Mouse (Mus musculus): ENCODE data around the gene Cldn16.

The Cldn16 gene

GRCm38 (mm10) chr16:26525832-26526231 lies 62.9 kb downstream of the Cldn16 start:
- Histone ChIP-seq H3K4me3 (replicated peaks; ENCODE audit: low read length) (no peak overlapping the region), H3K4me1 (replicated peaks; ENCODE audit: low read depth, low read length) (no peaks in the 10 kb centered on the region), H3K27me3 (ENCODE audit: insufficient read depth, low read length) (no peaks in the 10 kb centered on the region), H3K9me3 (ENCODE audit: low read length) (no peaks in the 10 kb centered on the region), H3K36me3 (ENCODE audit: insufficient read depth, low read length) (no peaks in the 10 kb centered on the region)
- TF ChIP-seq CTCF (conservative IDR thresholded peaks at IDR 0.05; ENCODE audit: low read length): no peak
- TF ChIP-seq POU5F1 (IDR thresholded peaks at IDR 0.05; ENCODE audit: borderline replicate concordance, low read length): no peak
- no peak for TF ChIP-seq NANOG (IDR thresholded peaks at IDR 0.05; ENCODE audit: borderline replicate concordance, low read length)

GRCm38 (mm10) chr16:26526669-26527068 lies 63.7 kb downstream of the Cldn16 start, which contains the start of gene Tmem207:
Gene Tmem207 (minus strand): TSS chr16:26526769.
- no peak for TF ChIP-seq CTCF (conservative IDR thresholded peaks at IDR 0.05; ENCODE audit: low read length)
- TF ChIP-seq POU5F1 (IDR thresholded peaks at IDR 0.05; ENCODE audit: borderline replicate concordance, low read length): no peak
- TF ChIP-seq NANOG (IDR thresholded peaks at IDR 0.05; ENCODE audit: borderline replicate concordance, low read length): no peak
- Histone ChIP-seq H3K4me3 (replicated peaks; ENCODE audit: low read length) (no peak within 1 kb of the TSS), H3K27me3 (ENCODE audit: insufficient read depth, low read length) (no peaks in the 10 kb centered on the region), H3K9me3 (ENCODE audit: low read length) (no peaks in the 10 kb centered on the region), H3K36me3 (ENCODE audit: insufficient read depth, low read length) (no peaks in the 10 kb centered on the region), H3K4me1 (replicated peaks; ENCODE audit: low read depth, low read length) (no peaks in the 10 kb centered on the region)

- Histone ChIP-seq H3K27me3 (ENCODE audit: insufficient read depth, low read length) (no peaks in the 10 kb centered on the region), H3K4me1 (replicated peaks; ENCODE audit: low read depth, low read length) (no peaks in the 10 kb centered on the region), H3K36me3 (ENCODE audit: insufficient read depth, low read length) (no peaks in the 10 kb centered on the region), H3K4me3 (replicated peaks; ENCODE audit: low read length) (no peak overlapping the region), H3K9me3 (ENCODE audit: low read length) (no peaks in the 10 kb centered on the region)
- TF ChIP-seq CTCF (conservative IDR thresholded peaks at IDR 0.05; ENCODE audit: low read length) (no peak), NANOG (IDR thresholded peaks at IDR 0.05; ENCODE audit: borderline replicate concordance, low read length) (no peak), POU5F1 (IDR thresholded peaks at IDR 0.05; ENCODE audit: borderline replicate concordance, low read length) (no peak)
Measured at GRCm38 (mm10) chr16:26527931-26528666, 65.2 kb downstream of the Cldn16 start.

GRCm38 (mm10) chr16:26530451-26530850 lies 67.5 kb downstream of the Cldn16 start:
- TF ChIP-seq POU5F1 (IDR thresholded peaks at IDR 0.05; ENCODE audit: borderline replicate concordance, low read length) (no peak), NANOG (IDR thresholded peaks at IDR 0.05; ENCODE audit: borderline replicate concordance, low read length) (no peak), CTCF (conservative IDR thresholded peaks at IDR 0.05; ENCODE audit: low read length) (no peak)
- Histone ChIP-seq H3K4me1 (replicated peaks; ENCODE audit: low read depth, low read length) (no peaks in the 10 kb centered on the region), H3K9me3 (ENCODE audit: low read length) (no peaks in the 10 kb centered on the region), H3K27me3 (ENCODE audit: insufficient read depth, low read length) (no peaks in the 10 kb centered on the region), H3K4me3 (replicated peaks; ENCODE audit: low read length) (no peak overlapping the region), H3K36me3 (ENCODE audit: insufficient read depth, low read length) (no peaks in the 10 kb centered on the region)

GRCm38 (mm10) chr16:26532287-26532686 lies 69.4 kb downstream of the Cldn16 start:
- Histone ChIP-seq H3K36me3 (ENCODE audit: insufficient read depth, low read length) (no peaks in the 10 kb centered on the region), H3K4me1 (replicated peaks; ENCODE audit: low read depth, low read length) (peaks cover 3% of the 10 kb centered on the region), H3K4me3 (replicated peaks; ENCODE audit: low read length) (no peak overlapping the region), H3K27me3 (ENCODE audit: insufficient read depth, low read length) (no peaks in the 10 kb centered on the region), H3K9me3 (ENCODE audit: low read length) (no peaks in the 10 kb centered on the region)
- no peak for TF ChIP-seq POU5F1 (IDR thresholded peaks at IDR 0.05; ENCODE audit: borderline replicate concordance, low read length)
- TF ChIP-seq CTCF (conservative IDR thresholded peaks at IDR 0.05; ENCODE audit: low read length): no peak
- TF ChIP-seq NANOG (IDR thresholded peaks at IDR 0.05; ENCODE audit: borderline replicate concordance, low read length): no peak

All from E14TG2a.4 (cell line).